Mouse (Mus musculus): Measurements from ENCODE around the gene Serpinf2. TPM values are rescaled to one million over a fixed set of nuclear protein-coding genes. Genes with fewer than 3 reads are reported as not detected.

Serpinf2 gene
- polyA plus RNA-seq, 1 experiment from 2014 or later, result not detected

DNA sequence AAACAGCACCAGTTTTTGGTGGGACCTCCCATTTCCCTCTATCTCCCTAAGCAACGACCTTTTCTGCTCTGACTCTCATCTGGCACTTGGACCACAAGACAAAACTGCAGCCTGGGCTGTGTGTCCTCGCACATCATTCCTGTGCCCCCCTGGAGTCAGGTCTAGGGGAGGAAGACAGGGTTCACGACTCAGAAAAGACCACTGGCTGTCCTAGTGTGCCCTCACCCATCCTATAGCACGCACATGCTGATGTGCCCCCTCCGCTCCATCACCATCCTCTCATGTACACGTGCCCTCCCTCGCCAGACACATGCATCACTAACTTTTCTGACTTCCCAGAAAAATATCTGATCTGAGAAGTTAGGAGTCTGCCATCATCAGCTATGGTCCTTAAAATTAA, 19.4 kb downstream of the Serpinf2 start:
- Histone ChIP-seq H3K9ac (ENCODE audit: low read length) (no peak overlapping the region), H3K27me3 (ENCODE audit: control insufficient read depth, insufficient read depth, low read length) (no peaks in the 10 kb centered on the region), H3K27ac (replicated peaks in 1 of 2; ENCODE audit: control insufficient read depth in 1 of 2, insufficient read depth in 1 of 2, low read depth in 2 of 2, low read length in 2 of 2) (no peak overlapping the region), H3K4me3 (ENCODE audit: control insufficient read depth in 1 of 2, insufficient read depth in 1 of 2, low read depth in 1 of 2, low read length in 2 of 2) (no peak overlapping the region), H3K36me3 (ENCODE audit: control insufficient read depth, insufficient read depth, low read length) (no peaks in the 10 kb centered on the region), H3K4me2 (ENCODE audit: low read length) (no peak overlapping the region), H3K9me3 (ENCODE audit: control insufficient read depth, low read length) (no peaks in the 10 kb centered on the region), H3K4me1 (ENCODE audit: control insufficient read depth in 2 of 2, insufficient read depth in 2 of 2, low read length in 2 of 2) (peaks cover 4 to 8% of the 10 kb centered on the region in 2 experiments; a peak in 1 of 4 replicates)
- 76% methylated on average over 7 of the region's 7 CpGs for WGBS
- no peak for ATAC-seq (ENCODE audit: insufficient number of reproducible peaks, insufficient read depth, low FRiP score, low read depth)

- no peaks in the 10 kb centered on the region for H3K9me3 ChIP-seq (ENCODE audit: control insufficient read depth, low read length)
- no peak for ATAC-seq (ENCODE audit: insufficient number of reproducible peaks, insufficient read depth, low FRiP score, low read depth)
- H3K4me3 ChIP-seq (ENCODE audit: control insufficient read depth in 1 of 2, insufficient read depth in 1 of 2, low read depth in 1 of 2, low read length in 2 of 2), result no peak overlapping the region
- WGBS, result 75% methylated on average over 13 of the region's 13 CpGs
- no peak overlapping the region for H3K27ac ChIP-seq (replicated peaks in 1 of 2; ENCODE audit: control insufficient read depth in 1 of 2, insufficient read depth in 1 of 2, low read depth in 2 of 2, low read length in 2 of 2)
- no peaks in the 10 kb centered on the region for H3K36me3 ChIP-seq (ENCODE audit: control insufficient read depth, insufficient read depth, low read length)
- H3K9ac ChIP-seq (ENCODE audit: low read length), result no peak overlapping the region
- H3K27me3 ChIP-seq (ENCODE audit: control insufficient read depth, insufficient read depth, low read length), result no peaks in the 10 kb centered on the region
- H3K4me1 ChIP-seq (ENCODE audit: control insufficient read depth in 2 of 2, insufficient read depth in 2 of 2, low read length in 2 of 2), result no peaks in the 10 kb centered on the region
- no peak overlapping the region for H3K4me2 ChIP-seq (ENCODE audit: low read length)
Measured at GRCm38 (mm10) chr11:75415994-75416393, 23.4 kb downstream of the Serpinf2 start.

- Histone ChIP-seq H3K4me3 (ENCODE audit: control insufficient read depth in 1 of 2, insufficient read depth in 1 of 2, low read depth in 1 of 2, low read length in 2 of 2) (no peak overlapping the region), H3K36me3 (ENCODE audit: control insufficient read depth, insufficient read depth, low read length) (peaks cover 8% of the 10 kb centered on the region), H3K9me3 (ENCODE audit: control insufficient read depth, low read length) (no peaks in the 10 kb centered on the region), H3K4me2 (ENCODE audit: low read length) (no peak overlapping the region), H3K27me3 (ENCODE audit: control insufficient read depth, insufficient read depth, low read length) (no peaks in the 10 kb centered on the region), H3K4me1 (ENCODE audit: control insufficient read depth in 2 of 2, insufficient read depth in 2 of 2, low read length in 2 of 2) (no peaks in the 10 kb centered on the region), H3K9ac (ENCODE audit: low read length) (no peak overlapping the region), H3K27ac (replicated peaks in 1 of 2; ENCODE audit: control insufficient read depth in 1 of 2, insufficient read depth in 1 of 2, low read depth in 2 of 2, low read length in 2 of 2) (no peak overlapping the region)
- 50% methylated on average over 7 of the region's 7 CpGs for WGBS
- ATAC-seq (ENCODE audit: insufficient number of reproducible peaks, insufficient read depth, low FRiP score, low read depth), result no peak
Measured at GRCm38 (mm10) chr11:75415096-75415495, 24.3 kb downstream of the Serpinf2 start.

DNA sequence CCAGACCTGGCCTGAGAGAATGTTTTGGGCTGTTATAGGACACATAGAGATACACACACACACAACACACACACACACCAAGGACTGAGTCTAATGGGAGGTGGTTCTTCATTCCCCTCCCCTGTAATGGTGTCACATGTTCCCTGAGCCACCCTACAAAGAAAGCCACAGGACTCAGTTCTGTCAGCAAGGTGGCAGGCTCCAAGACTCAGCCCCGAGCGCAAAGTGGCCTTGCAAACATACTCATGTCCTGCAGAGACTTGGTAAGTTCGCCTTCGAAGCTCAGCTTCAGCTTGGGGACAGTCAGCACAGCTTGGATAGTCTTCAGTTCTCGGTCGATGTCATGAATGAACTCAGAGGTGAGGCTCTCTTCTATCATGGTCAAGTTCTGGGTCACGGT, 28.8 kb downstream of the Serpinf2 start:
- Histone ChIP-seq H3K9ac (ENCODE audit: low read length) (no peak overlapping the region), H3K4me3 (ENCODE audit: control insufficient read depth in 1 of 2, insufficient read depth in 1 of 2, low read depth in 1 of 2, low read length in 2 of 2) (no peak overlapping the region), H3K4me2 (ENCODE audit: low read length) (no peak overlapping the region), H3K27ac (replicated peaks in 1 of 2; ENCODE audit: control insufficient read depth in 1 of 2, insufficient read depth in 1 of 2, low read depth in 2 of 2, low read length in 2 of 2) (no peak overlapping the region), H3K9me3 (ENCODE audit: control insufficient read depth, low read length) (no peaks in the 10 kb centered on the region), H3K27me3 (ENCODE audit: control insufficient read depth, insufficient read depth, low read length) (no peaks in the 10 kb centered on the region), H3K4me1 (ENCODE audit: control insufficient read depth in 2 of 2, insufficient read depth in 2 of 2, low read length in 2 of 2) (no peaks in the 10 kb centered on the region), H3K36me3 (ENCODE audit: control insufficient read depth, insufficient read depth, low read length) (peaks cover 14% of the 10 kb centered on the region)
- 82% methylated on average over 7 of the region's 7 CpGs for WGBS
- no peak for ATAC-seq (ENCODE audit: insufficient number of reproducible peaks, insufficient read depth, low FRiP score, low read depth)

GRCm38 (mm10) chr11:75409679-75410575, 29.5 kb downstream of the Serpinf2 start:
- Histone ChIP-seq H3K4me1 (ENCODE audit: control insufficient read depth in 2 of 2, insufficient read depth in 2 of 2, low read length in 2 of 2) (no peaks in the 10 kb centered on the region), H3K27ac (replicated peaks in 1 of 2; ENCODE audit: control insufficient read depth in 1 of 2, insufficient read depth in 1 of 2, low read depth in 2 of 2, low read length in 2 of 2) (no peak overlapping the region), H3K4me2 (ENCODE audit: low read length) (no peak overlapping the region), H3K4me3 (ENCODE audit: control insufficient read depth in 1 of 2, insufficient read depth in 1 of 2, low read depth in 1 of 2, low read length in 2 of 2) (no peak overlapping the region), H3K36me3 (ENCODE audit: control insufficient read depth, insufficient read depth, low read length) (peaks cover 14% of the 10 kb centered on the region), H3K27me3 (ENCODE audit: control insufficient read depth, insufficient read depth, low read length) (no peaks in the 10 kb centered on the region), H3K9ac (ENCODE audit: low read length) (no peak overlapping the region), H3K9me3 (ENCODE audit: control insufficient read depth, low read length) (no peaks in the 10 kb centered on the region)
- ATAC-seq (ENCODE audit: insufficient number of reproducible peaks, insufficient read depth, low FRiP score, low read depth), result no peak
- 75% methylated on average over 17 of the region's 17 CpGs for WGBS

- 37% methylated on average over 3 of the region's 3 CpGs for WGBS
- Histone ChIP-seq H3K9me3 (ENCODE audit: control insufficient read depth, low read length) (no peaks in the 10 kb centered on the region), H3K27ac (replicated peaks in 1 of 2; ENCODE audit: control insufficient read depth in 1 of 2, insufficient read depth in 1 of 2, low read depth in 2 of 2, low read length in 2 of 2) (no peak overlapping the region), H3K4me2 (ENCODE audit: low read length) (no peak overlapping the region), H3K9ac (ENCODE audit: low read length) (no peak overlapping the region), H3K27me3 (ENCODE audit: control insufficient read depth, insufficient read depth, low read length) (no peaks in the 10 kb centered on the region), H3K36me3 (ENCODE audit: control insufficient read depth, insufficient read depth, low read length) (peaks cover 14% of the 10 kb centered on the region), H3K4me3 (ENCODE audit: control insufficient read depth in 1 of 2, insufficient read depth in 1 of 2, low read depth in 1 of 2, low read length in 2 of 2) (no peak overlapping the region), H3K4me1 (ENCODE audit: control insufficient read depth in 2 of 2, insufficient read depth in 2 of 2, low read length in 2 of 2) (peaks cover 8 to 19% of the 10 kb centered on the region in 2 experiments)
- no peak for ATAC-seq (ENCODE audit: insufficient number of reproducible peaks, insufficient read depth, low FRiP score, low read depth)
Measured at GRCm38 (mm10) chr11:75406865-75407264, 32.5 kb downstream of the Serpinf2 start.

GRCm38 (mm10) chr11:75406104-75406503, 33.3 kb downstream of the Serpinf2 start:
- no peak overlapping the region for H3K4me2 ChIP-seq (ENCODE audit: low read length)
- 60% methylated on average over 4 of the region's 4 CpGs for WGBS
- H3K4me3 ChIP-seq (ENCODE audit: control insufficient read depth in 1 of 2, insufficient read depth in 1 of 2, low read depth in 1 of 2, low read length in 2 of 2), result no peak overlapping the region
- peaks cover 15% of the 10 kb centered on the region for H3K36me3 ChIP-seq (ENCODE audit: control insufficient read depth, insufficient read depth, low read length)
- no peak overlapping the region for H3K27ac ChIP-seq (replicated peaks in 1 of 2; ENCODE audit: control insufficient read depth in 1 of 2, insufficient read depth in 1 of 2, low read depth in 2 of 2, low read length in 2 of 2)
- H3K27me3 ChIP-seq (ENCODE audit: control insufficient read depth, insufficient read depth, low read length), result no peaks in the 10 kb centered on the region
- no peak overlapping the region for H3K9ac ChIP-seq (ENCODE audit: low read length)
- no peaks in the 10 kb centered on the region for H3K9me3 ChIP-seq (ENCODE audit: control insufficient read depth, low read length)
- H3K4me1 ChIP-seq (ENCODE audit: control insufficient read depth in 2 of 2, insufficient read depth in 2 of 2, low read length in 2 of 2), result peaks cover 8 to 19% of the 10 kb centered on the region in 2 experiments
- ATAC-seq (ENCODE audit: insufficient number of reproducible peaks, insufficient read depth, low FRiP score, low read depth), result no peak

All from heart, embryonic 14.5 days (tissue).